Mouse (Mus musculus): ENCODE measurements around the gene Oxsr1. TPM values are rescaled to one million over a fixed set of nuclear protein-coding genes. Genes with fewer than 3 reads are reported as not detected.

The Oxsr1 gene
- polyA plus RNA-seq, 1 experiment from 2014 or later: 14.4 TPM

GRCm38 (mm10) chr9:119192202-119192990 is 129.8 kb downstream of the Oxsr1 start:
- WGBS: 35% methylated on average over 11 of the region's 11 CpGs
- Histone ChIP-seq H3K36me3 (no peaks in the 10 kb centered on the region), H3K27ac (replicated peaks) (no peak overlapping the region), H3K9me3 (replicated peaks) (no peaks in the 10 kb centered on the region), H3K27me3 (ENCODE audit: low read depth, poor library complexity, severe bottlenecking) (no peaks in the 10 kb centered on the region), H3K4me1 (no peaks in the 10 kb centered on the region), H3K4me3 (no peak overlapping the region)
- peak; percentile 22 for DNase-seq (ENCODE audit: low spot score)

Other genes with a start within 250 kb of the Oxsr1 start
- gene Plcd1, start 228.9 kb downstream of the Oxsr1 start, polyA plus RNA-seq (2016; fragmentation: Nextera tagmentation; extraction: Ambion mirVana): 21.8 and 29.2 TPM in 2 replicates
- gene Dlec1, start 219.9 kb downstream of the Oxsr1 start, polyA plus RNA-seq (2016; fragmentation: Nextera tagmentation; extraction: Ambion mirVana): 0.58 and 0.82 TPM in 2 replicates
- 1.5 and 1.9 TPM in 2 replicates for gene Acaa1b, start 165.3 kb downstream of the Oxsr1 start, polyA plus RNA-seq (2016; fragmentation: Nextera tagmentation; extraction: Ambion mirVana)
- gene Gm47289, start 163.3 kb downstream of the Oxsr1 start, polyA plus RNA-seq (2016; fragmentation: Nextera tagmentation; extraction: Ambion mirVana): not detected in 2 replicates
- gene Slc22a13, start 113.3 kb downstream of the Oxsr1 start, polyA plus RNA-seq (2016; fragmentation: Nextera tagmentation; extraction: Ambion mirVana): not detected in 2 replicates
- gene Acaa1a, start 17.2 kb upstream of the Oxsr1 start, polyA plus RNA-seq (2016; fragmentation: Nextera tagmentation; extraction: Ambion mirVana): 75.5 and 82.4 TPM in 2 replicates
- 7.5 and 8.2 TPM in 2 replicates for gene Myd88, start 19.0 kb upstream of the Oxsr1 start, polyA plus RNA-seq (2016; fragmentation: Nextera tagmentation; extraction: Ambion mirVana)
- gene Xylb, start 35.0 kb upstream of the Oxsr1 start, polyA plus RNA-seq (2016; fragmentation: Nextera tagmentation; extraction: Ambion mirVana): 6.9 and 7.7 TPM in 2 replicates
- gene Slc22a14, start 43.1 kb upstream of the Oxsr1 start, polyA plus RNA-seq (2016; fragmentation: Nextera tagmentation; extraction: Ambion mirVana): not detected in 2 replicates
- 63.7 and 69.9 TPM in 2 replicates for gene Acvr2b, start 79.7 kb upstream of the Oxsr1 start, polyA plus RNA-seq (2016; fragmentation: Nextera tagmentation; extraction: Ambion mirVana)
- 36.5 and 37.5 TPM in 2 replicates for gene Exog, start 122.5 kb upstream of the Oxsr1 start, polyA plus RNA-seq (2016; fragmentation: Nextera tagmentation; extraction: Ambion mirVana)